17 mouse cellular contexts compared by ENCODE assay signal in genomic region chr7:126220611-126221010, GRCm38 (mm10).
"Had no signal": no experiment of that assay in that cellular context is flagged by ENCODE, and none has a peak within 500 bp of the region (broad histone marks: within the 10 kb centered on the region; RNA-seq: fewer than 3 reads in every experiment).

No protein-coding gene starts in this region.

- H3K36me3 ChIP-seq: midbrain, embryonic 10.5 days; midbrain, embryonic 12.5 days; neural tube, embryonic 13.5 days; neural tube, embryonic 15.5 days had no signal

- H3K9me3 ChIP-seq: neural tube, embryonic 13.5 days; neural tube, embryonic 15.5 days had no signal

- DNase-seq: lung, adult 18-20 months; lung, embryonic 14.5 days; lung, postnatal 10 days; lung, postnatal 4 days; midbrain, embryonic 14.5 days; retina, postnatal 1 day; right cerebral cortex, adult 18-20 months; right cerebral cortex, postnatal 25 days; right cerebral cortex, postnatal 4 days; spleen, adult 18-20 months; thymus, adult 18-20 months; thymus, postnatal 36 days had no signal

- H3K27me3 ChIP-seq: midbrain, embryonic 12.5 days; neural tube, embryonic 13.5 days; neural tube, embryonic 15.5 days had no signal

- H3K4me1 ChIP-seq: midbrain, embryonic 10.5 days; midbrain, embryonic 12.5 days; neural tube, embryonic 13.5 days; neural tube, embryonic 15.5 days had no signal

- H3K27ac ChIP-seq: midbrain, embryonic 10.5 days; midbrain, embryonic 12.5 days; neural tube, embryonic 13.5 days; neural tube, embryonic 15.5 days had no signal

- H3K9ac ChIP-seq: lung, embryonic 14.5 days; midbrain, embryonic 12.5 days; neural tube, embryonic 13.5 days; neural tube, embryonic 15.5 days had no signal

- H3K4me3 ChIP-seq: midbrain, embryonic 10.5 days; midbrain, embryonic 12.5 days; myocyte; neural tube, embryonic 13.5 days; neural tube, embryonic 15.5 days had no signal
